In the genomic region with DNA sequence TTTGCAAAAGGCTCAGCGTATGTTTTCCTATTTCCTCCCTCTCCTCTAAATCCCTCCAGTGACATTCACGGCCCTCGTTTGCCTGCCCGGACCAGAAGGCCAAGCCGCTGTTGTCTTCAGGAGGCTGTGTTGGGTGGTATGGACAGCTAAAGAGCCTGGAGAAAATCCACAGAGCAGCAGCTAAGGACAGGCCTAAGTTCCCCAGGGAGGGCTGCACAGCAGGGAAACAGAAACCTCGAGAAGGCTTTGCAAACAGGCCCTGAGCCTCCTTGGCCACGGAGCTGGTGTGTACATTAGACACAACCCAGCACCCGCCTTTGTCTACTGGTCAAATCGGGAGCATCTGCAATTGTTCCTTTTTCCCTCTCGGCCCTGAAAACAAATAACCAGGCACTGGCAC, we compare ENCODE assay signal across 10 mouse cellular contexts. TPM values are rescaled to one million over a fixed set of nuclear protein-coding genes. Genes with fewer than 3 reads are reported as not detected.
A peak's percentile ranks its signal among the peaks of the same experiment; 100 is the strongest.
DNase-seq lines count a peak whose midpoint lies in the region; ATAC-seq and TF ChIP-seq lines count a peak whose summit lies in the region.
"Had no signal": no experiment of that assay in that cellular context is flagged by ENCODE, and none has a peak within 500 bp of the region (broad histone marks: within the 10 kb centered on the region; RNA-seq: fewer than 3 reads in every experiment).

No protein-coding gene starts in this region.

- TF ChIP-seq EP300 in heart, postnatal 0 days (IDR thresholded peaks at IDR 0.05; ENCODE audit: low read depth), result no peak

- no peak overlapping the region for H3K27ac ChIP-seq in heart, postnatal 0 days (ENCODE audit: low read depth)
- H3K27ac ChIP-seq in embryonic facial prominence, embryonic 11.5 days (replicated peaks; ENCODE audit: low read depth, low read length), result no peak overlapping the region
- no peak overlapping the region for H3K27ac ChIP-seq in hindbrain, postnatal 0 days
- no peak overlapping the region for H3K27ac ChIP-seq in neural tube, embryonic 11.5 days (ENCODE audit: low read depth, low read length)

- ATAC-seq in heart, postnatal 0 days (ENCODE audit: insufficient read depth, low read depth), result no peak
- ATAC-seq in embryonic facial prominence, embryonic 11.5 days (replicated peaks; ENCODE audit: insufficient number of reproducible peaks, low FRiP score, low TSS enrichment, low read depth), result no peak
- no peak for ATAC-seq in hindbrain, postnatal 0 days
- no peak for ATAC-seq in neural tube, embryonic 11.5 days (ENCODE audit: insufficient read depth, low FRiP score, low TSS enrichment)
- ATAC-seq in CD4-positive, CD25-positive, alpha-beta regulatory T cell, adult 4 months, result no peak

- no peaks in the 10 kb centered on the region for H3K36me3 ChIP-seq in heart, postnatal 0 days (replicated peaks; ENCODE audit: control insufficient read depth, insufficient read depth, low read length)
- H3K36me3 ChIP-seq in embryonic facial prominence, embryonic 11.5 days (replicated peaks; ENCODE audit: control insufficient read depth, insufficient read depth, low read depth, low read length), result no peaks in the 10 kb centered on the region
- no peaks in the 10 kb centered on the region for H3K36me3 ChIP-seq in hindbrain, postnatal 0 days (ENCODE audit: insufficient read depth, low read length)
- H3K36me3 ChIP-seq in neural tube, embryonic 11.5 days (ENCODE audit: control insufficient read depth, insufficient read depth, low read length), result no peaks in the 10 kb centered on the region

- peaks cover 20% of the 10 kb centered on the region for H3K4me1 ChIP-seq in heart, postnatal 0 days (ENCODE audit: control insufficient read depth, insufficient read depth)
- H3K4me1 ChIP-seq in embryonic facial prominence, embryonic 11.5 days (ENCODE audit: control insufficient read depth, insufficient read depth, low read length), result peaks cover 28% of the 10 kb centered on the region
- H3K4me1 ChIP-seq in hindbrain, postnatal 0 days (ENCODE audit: insufficient read depth, low read length), result no peaks in the 10 kb centered on the region
- H3K4me1 ChIP-seq in neural tube, embryonic 11.5 days (ENCODE audit: control insufficient read depth, insufficient read depth, low read length), result peaks cover 18% of the 10 kb centered on the region

- peak overlapping the region; percentile 73; the same call in 1 of the 2 replicates for H3K4me2 ChIP-seq in heart, postnatal 0 days (ENCODE audit: low read depth, low read length)
- H3K4me2 ChIP-seq in embryonic facial prominence, embryonic 11.5 days (ENCODE audit: low read depth, low read length), result peak overlapping the region; percentile 34
- H3K4me2 ChIP-seq in hindbrain, postnatal 0 days (ENCODE audit: low read depth, low read length), result peak overlapping the region; percentile 58
- no peak overlapping the region for H3K4me2 ChIP-seq in neural tube, embryonic 11.5 days (ENCODE audit: low read depth)

- no peak for TF ChIP-seq CTCF in heart, postnatal 0 days (IDR thresholded peaks at IDR 0.05; ENCODE audit: low read depth)
- TF ChIP-seq CTCF in hindbrain, postnatal 0 days (IDR thresholded peaks at IDR 0.05; ENCODE audit: low read depth), result no peak

- 47% methylated on average over 10 of the region's 10 CpGs for WGBS in heart, postnatal 0 days
- WGBS in embryonic facial prominence, embryonic 11.5 days, result 3% methylated on average over 10 of the region's 10 CpGs
- WGBS in hindbrain, postnatal 0 days, result 17% methylated on average over 10 of the region's 10 CpGs
- WGBS in neural tube, embryonic 11.5 days, result under 1% methylated on average over 10 of the region's 10 CpGs

- H3K9me3 ChIP-seq in heart, postnatal 0 days (replicated peaks; ENCODE audit: control insufficient read depth, low read length), result no peaks in the 10 kb centered on the region
- no peaks in the 10 kb centered on the region for H3K9me3 ChIP-seq in embryonic facial prominence, embryonic 11.5 days (replicated peaks; ENCODE audit: control insufficient read depth, low read length)
- H3K9me3 ChIP-seq in hindbrain, postnatal 0 days (ENCODE audit: low read length), result no peaks in the 10 kb centered on the region
- H3K9me3 ChIP-seq in neural tube, embryonic 11.5 days (ENCODE audit: control insufficient read depth, low read length), result no peaks in the 10 kb centered on the region

- no peak for DNase-seq in heart, postnatal 0 days (ENCODE audit: low spot score)
- DNase-seq in heart, adult 11 months, result no peak
- peak; percentile 28 for DNase-seq in embryonic facial prominence, embryonic 11.5 days (ENCODE audit: low spot score)
- no peak for DNase-seq in hindbrain, postnatal 0 days (ENCODE audit: low spot score)
- DNase-seq in neural tube, embryonic 11.5 days (ENCODE audit: low spot score), result peak; percentile 62
- DNase-seq in left cerebral cortex, adult 18-20 months (ENCODE audit: low spot score in 2 of 2), result no peak
- DNase-seq in layer of hippocampus, adult 8-10 months (ENCODE audit: low spot score in 2 of 2), result no peak

- H3K4me3 ChIP-seq in heart, postnatal 0 days (ENCODE audit: low read depth, low read length), result peak overlapping the region; percentile 51
- peak overlapping the region; percentile 46 for H3K4me3 ChIP-seq in embryonic facial prominence, embryonic 11.5 days (ENCODE audit: low read depth, low read length)
- no peak overlapping the region for H3K4me3 ChIP-seq in hindbrain, postnatal 0 days (ENCODE audit: low read length)
- 0 out of 2 replicates have a peak overlapping the region, but pooled peaks have one; percentile 31 for H3K4me3 ChIP-seq in neural tube, embryonic 11.5 days (ENCODE audit: low read depth, low read length)

- H3K9ac ChIP-seq in heart, postnatal 0 days (replicated peaks; ENCODE audit: low read depth, low read length), result no peak overlapping the region
- peak overlapping the region; percentile 70 for H3K9ac ChIP-seq in embryonic facial prominence, embryonic 11.5 days (replicated peaks; ENCODE audit: low read length)
- H3K9ac ChIP-seq in hindbrain, postnatal 0 days (replicated peaks; ENCODE audit: low read length), result no peak overlapping the region
- H3K9ac ChIP-seq in neural tube, embryonic 11.5 days (ENCODE audit: low read length), result no peak overlapping the region

- H3K27me3 ChIP-seq in heart, postnatal 0 days (ENCODE audit: control insufficient read depth, insufficient read depth, low read length), result peaks cover 99% of the 10 kb centered on the region
- H3K27me3 ChIP-seq in embryonic facial prominence, embryonic 11.5 days (ENCODE audit: control insufficient read depth, insufficient read depth, low read length), result peaks cover 94% of the 10 kb centered on the region
- peaks cover 86% of the 10 kb centered on the region for H3K27me3 ChIP-seq in hindbrain, postnatal 0 days (ENCODE audit: insufficient read depth, low read length)
- peaks cover 99% of the 10 kb centered on the region for H3K27me3 ChIP-seq in neural tube, embryonic 11.5 days (ENCODE audit: control insufficient read depth, insufficient read depth, low read length)

RNA-seq across cellular contexts. Expression of gene Tbx1, which starts 4.8 kb away (rescaled TPM):
- total RNA-seq in heart, postnatal 0 days (2014; rRNA removed; ENCODE audit: low replicate concordance), result 2.1 TPM in 1 of 2 replicates, not detected in the other
- polyA plus RNA-seq in heart, postnatal 0 days (2015; fragmentation: Nextera tagmentation; extraction: Ambion mirVana), result 0.11 and 0.14 TPM in 2 replicates
- polyA plus RNA-seq in embryonic facial prominence, embryonic 11.5 days (2014; fragmentation: Nextera tagmentation; extraction: Ambion mirVana), result 6.3 and 6.8 TPM in 2 replicates
- total RNA-seq in hindbrain, postnatal 0 days (2014; rRNA removed), result 0.37 and 4.0 TPM in 2 replicates
- polyA plus RNA-seq in hindbrain, postnatal 0 days (2015; fragmentation: Nextera tagmentation; extraction: Ambion mirVana), result 0.51 and 0.92 TPM in 2 replicates
- 3.8 and 5.3 TPM in 2 replicates for polyA plus RNA-seq in neural tube, embryonic 11.5 days (2014; fragmentation: Nextera tagmentation; extraction: Ambion mirVana)
- not detected for polyA plus RNA-seq in CD4-positive, CD25-positive, alpha-beta regulatory T cell, adult 4 months (2017; shearing (Covaris generic))
- total RNA-seq in left cerebral cortex, adult 18-20 months (2021), result 1 to 10 TPM; 1.3 TPM
- total RNA-seq in layer of hippocampus, adult 8-10 months (2022), result 1 to 10 TPM in 3 of 4 experiments, under 1 TPM in 1; 0.70 to 1.7 (median 1.3) TPM
- total RNA-seq: megakaryocyte, adult 5-6 weeks had no signal

RNA-seq across cellular contexts. Expression of gene Gp1bb, which starts 36.5 kb away (rescaled TPM):
- total RNA-seq in heart, postnatal 0 days (2014; rRNA removed; ENCODE audit: low replicate concordance), result 2.1 and 5.4 TPM in 2 replicates
- 3.0 TPM in 2 replicates for polyA plus RNA-seq in heart, postnatal 0 days (2015; fragmentation: Nextera tagmentation; extraction: Ambion mirVana)
- polyA plus RNA-seq in embryonic facial prominence, embryonic 11.5 days (2014; fragmentation: Nextera tagmentation; extraction: Ambion mirVana), result 5.8 and 6.4 TPM in 2 replicates
- 29.3 and 30.8 TPM in 2 replicates for total RNA-seq in hindbrain, postnatal 0 days (2014; rRNA removed)
- 7.6 and 10.1 TPM in 2 replicates for polyA plus RNA-seq in hindbrain, postnatal 0 days (2015; fragmentation: Nextera tagmentation; extraction: Ambion mirVana)
- polyA plus RNA-seq in neural tube, embryonic 11.5 days (2014; fragmentation: Nextera tagmentation; extraction: Ambion mirVana), result 9.5 and 11.4 TPM in 2 replicates
- not detected for polyA plus RNA-seq in CD4-positive, CD25-positive, alpha-beta regulatory T cell, adult 4 months (2017; shearing (Covaris generic))
- total RNA-seq in left cerebral cortex, adult 18-20 months (2021), result 1 to 10 TPM; 1.1 to 1.3 TPM
- total RNA-seq in layer of hippocampus, adult 8-10 months (2022), result 1 to 10 TPM in 1 of 4 experiments, under 1 TPM in 1, not detected in 2; 0.63 to 1.4 TPM
- total RNA-seq: ES-E14 had no signal

RNA-seq across cellular contexts. Expression of gene Gm49601, which starts 40.6 kb away (rescaled TPM):
- total RNA-seq in heart, postnatal 0 days (2014; rRNA removed; ENCODE audit: low replicate concordance), result not detected in 2 replicates
- 0.32 and 0.34 TPM in 2 replicates for polyA plus RNA-seq in heart, postnatal 0 days (2015; fragmentation: Nextera tagmentation; extraction: Ambion mirVana)
- 1.1 and 3.0 TPM in 2 replicates for polyA plus RNA-seq in embryonic facial prominence, embryonic 11.5 days (2014; fragmentation: Nextera tagmentation; extraction: Ambion mirVana)
- total RNA-seq in hindbrain, postnatal 0 days (2014; rRNA removed), result 23.8 and 24.0 TPM in 2 replicates
- 3.1 and 4.0 TPM in 2 replicates for polyA plus RNA-seq in hindbrain, postnatal 0 days (2015; fragmentation: Nextera tagmentation; extraction: Ambion mirVana)
- polyA plus RNA-seq in neural tube, embryonic 11.5 days (2014; fragmentation: Nextera tagmentation; extraction: Ambion mirVana), result 3.6 and 3.8 TPM in 2 replicates
- not detected for polyA plus RNA-seq in CD4-positive, CD25-positive, alpha-beta regulatory T cell, adult 4 months (2017; shearing (Covaris generic))
- 100 to 1,000 TPM; 231 to 252 TPM for total RNA-seq in left cerebral cortex, adult 18-20 months (2021)
- total RNA-seq in layer of hippocampus, adult 8-10 months (2022), result 100 to 1,000 TPM; 169 to 200 (median 179) TPM

RNA-seq across cellular contexts. Expression of gene Sept5, which starts 44.1 kb away (rescaled TPM):
- total RNA-seq in heart, postnatal 0 days (2014; rRNA removed; ENCODE audit: low replicate concordance), result 8.7 and 12.3 TPM in 2 replicates
- polyA plus RNA-seq in heart, postnatal 0 days (2015; fragmentation: Nextera tagmentation; extraction: Ambion mirVana), result 3.8 and 5.5 TPM in 2 replicates
- 33.7 and 39.9 TPM in 2 replicates for polyA plus RNA-seq in embryonic facial prominence, embryonic 11.5 days (2014; fragmentation: Nextera tagmentation; extraction: Ambion mirVana)
- total RNA-seq in hindbrain, postnatal 0 days (2014; rRNA removed), result 286 and 335 TPM in 2 replicates
- polyA plus RNA-seq in hindbrain, postnatal 0 days (2015; fragmentation: Nextera tagmentation; extraction: Ambion mirVana), result 186 and 195 TPM in 2 replicates
- polyA plus RNA-seq in neural tube, embryonic 11.5 days (2014; fragmentation: Nextera tagmentation; extraction: Ambion mirVana), result 68.6 and 79.8 TPM in 2 replicates
- 1 to 10 TPM in 1 of 2 experiments, under 1 TPM in 1; 0.36 to 1.5 TPM for polyA plus RNA-seq in CD4-positive, CD25-positive, alpha-beta regulatory T cell, adult 4 months (2017; shearing (Covaris generic))
- 100 to 1,000 TPM; 824 to 876 TPM for total RNA-seq in left cerebral cortex, adult 18-20 months (2021)
- total RNA-seq in layer of hippocampus, adult 8-10 months (2022), result 100 to 1,000 TPM; 499 to 528 (median 503) TPM

Comparison
In these comparisons a context has a peak if more than half of its experiments do, and no peak if none do; other contexts are left out.
1. DNase-seq: peak in embryonic facial prominence, embryonic 11.5 days (single experiment) and neural tube, embryonic 11.5 days (single experiment); none in heart, postnatal 0 days (single experiment), heart, adult 11 months (single experiment), hindbrain, postnatal 0 days (single experiment), left cerebral cortex, adult 18-20 months (0 of 2) and layer of hippocampus, adult 8-10 months (0 of 2).